Mouse (Mus musculus): Measurements from ENCODE around the gene Dusp8.

DNA sequence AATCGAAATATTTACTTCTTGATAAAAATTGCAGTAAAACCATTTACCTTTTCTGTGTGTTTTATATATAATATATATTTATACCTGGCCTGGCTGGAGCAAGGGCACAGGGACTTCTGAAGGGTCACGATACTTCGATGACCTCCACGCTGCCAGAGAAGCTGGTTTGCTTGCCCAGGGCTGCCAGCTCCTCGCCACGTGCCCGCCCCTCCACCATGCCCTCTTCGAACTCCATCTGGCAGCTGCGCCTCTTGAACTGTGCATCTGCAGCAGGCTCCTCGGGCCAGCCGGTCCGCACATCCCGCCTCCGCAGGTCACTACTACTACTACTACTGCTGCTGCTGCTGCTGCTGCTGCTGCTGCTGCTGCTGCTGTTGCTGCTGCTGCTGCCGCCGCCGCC lies 13.9 kb downstream of the Dusp8 start:
- TF ChIP-seq CTCF (IDR thresholded peaks at IDR 0.05; ENCODE audit: low read depth, low read length): no peak
- no peak for TF ChIP-seq POLR2A (IDR thresholded peaks at IDR 0.05; ENCODE audit: insufficient read depth, low read length)

Measured in ES-Bruce4 (cell line).